Mouse (Mus musculus) thymus, postnatal 0 days (tissue): ENCODE data around the gene Rnf220. TPM values are rescaled to one million over a fixed set of nuclear protein-coding genes. Genes with fewer than 3 reads are reported as not detected.

Experiments used
- DNase-seq: peaks from one replicate; pipeline ENCODE4 v3.0.0-alpha.2; 2015; ENCODE audit warnings: low spot score
- polyA plus RNA-seq: library from polyadenylated mRNA; unstranded; fragments of >200 nt; fragmentation: Nextera tagmentation; extraction: Ambion mirVana; gene quantifications from 2 replicates; pipeline ENCODE4 v1.2.1, GENCODE M21; 2015

Gene Rnf220
- polyA plus RNA-seq, 1 experiment from 2014 or later: 74.0 TPM

- DNase-seq: no peak
These were observed 115.0 kb downstream of the Rnf220 start for GRCm38 (mm10) chr4:117381846-117382245.

GRCm38 (mm10) chr4:117380558-117380935 is 116.3 kb downstream of the Rnf220 start:
- DNase-seq: no peak

- no peak for DNase-seq
These were observed 116.9 kb downstream of the Rnf220 start for GRCm38 (mm10) chr4:117379803-117380557.

GRCm38 (mm10) chr4:117374078-117374540 is 122.7 kb downstream of the Rnf220 start:
- DNase-seq: no peak

GRCm38 (mm10) chr4:117373324-117374077 is 123.4 kb downstream of the Rnf220 start:
- no peak for DNase-seq

- DNase-seq: no peak
These were observed 125.0 kb downstream of the Rnf220 start for GRCm38 (mm10) chr4:117371896-117372295.

GRCm38 (mm10) chr4:117370354-117370753 is 126.5 kb downstream of the Rnf220 start:
- no peak for DNase-seq

GRCm38 (mm10) chr4:117369571-117369970 is 127.3 kb downstream of the Rnf220 start:
- DNase-seq: no peak

GRCm38 (mm10) chr4:117367365-117367764 is 129.5 kb downstream of the Rnf220 start:
- no peak for DNase-seq

GRCm38 (mm10) chr4:117362085-117362484 is 134.8 kb downstream of the Rnf220 start:
- DNase-seq: no peak

GRCm38 (mm10) chr4:117361558-117361873 is 135.3 kb downstream of the Rnf220 start:
- DNase-seq: no peak

- no peak for DNase-seq
These were observed 135.9 kb downstream of the Rnf220 start for GRCm38 (mm10) chr4:117360713-117361557.

GRCm38 (mm10) chr4:117359803-117360382 is 137.0 kb downstream of the Rnf220 start:
- no peak for DNase-seq

GRCm38 (mm10) chr4:117357917-117358316 is 138.9 kb downstream of the Rnf220 start:
- no peak for DNase-seq

GRCm38 (mm10) chr4:117357104-117357503 is 139.7 kb downstream of the Rnf220 start:
- DNase-seq: no peak

GRCm38 (mm10) chr4:117356223-117356622 is 140.6 kb downstream of the Rnf220 start:
- DNase-seq: peak; percentile 20

GRCm38 (mm10) chr4:117354651-117355050 is 142.2 kb downstream of the Rnf220 start:
- DNase-seq: no peak

GRCm38 (mm10) chr4:117352957-117353356 is 143.9 kb downstream of the Rnf220 start:
- DNase-seq: no peak

GRCm38 (mm10) chr4:117352071-117352470 is 144.8 kb downstream of the Rnf220 start:
- DNase-seq: no peak

- DNase-seq: no peak
These were observed 146.6 kb downstream of the Rnf220 start for GRCm38 (mm10) chr4:117350139-117350693.

GRCm38 (mm10) chr4:117349327-117349726 is 147.5 kb downstream of the Rnf220 start:
- DNase-seq: no peak
